ENCODE assay signal across 19 mouse cellular contexts in genomic region chr5:141388451-141388850, GRCm38 (mm10).
DNase-seq lines count a peak whose midpoint lies in the region; ATAC-seq lines count a peak whose summit lies in the region.
"Had no signal": no experiment of that assay in that cellular context is flagged by ENCODE, and none has a peak within 500 bp of the region (broad histone marks: within the 10 kb centered on the region; RNA-seq: fewer than 3 reads in every experiment).

No protein-coding gene starts in this region.

- no peaks in the 10 kb centered on the region for H3K9me3 ChIP-seq in midbrain, embryonic 11.5 days (ENCODE audit: control insufficient read depth, low read length)
- H3K9me3 ChIP-seq in midbrain, embryonic 14.5 days (ENCODE audit: control insufficient read depth, low read length), result no peaks in the 10 kb centered on the region
- H3K9me3 ChIP-seq: embryonic facial prominence, embryonic 15.5 days; forebrain, embryonic 15.5 days; heart, embryonic 13.5 days; hindbrain, embryonic 15.5 days had no signal

- no peak overlapping the region for H3K9ac ChIP-seq in midbrain, embryonic 11.5 days (ENCODE audit: low read length)
- H3K9ac ChIP-seq in midbrain, embryonic 14.5 days (replicated peaks; ENCODE audit: low read length), result no peak overlapping the region
- H3K9ac ChIP-seq: embryonic facial prominence, embryonic 15.5 days; forebrain, embryonic 15.5 days; heart, embryonic 13.5 days; hindbrain, embryonic 15.5 days had no signal

- H3K4me2 ChIP-seq in midbrain, embryonic 11.5 days, result no peak overlapping the region
- no peak overlapping the region for H3K4me2 ChIP-seq in midbrain, embryonic 14.5 days (ENCODE audit: low read length)
- H3K4me2 ChIP-seq: embryonic facial prominence, embryonic 15.5 days; forebrain, embryonic 15.5 days; heart, embryonic 13.5 days; hindbrain, embryonic 15.5 days had no signal

- no peaks in the 10 kb centered on the region for H3K36me3 ChIP-seq in midbrain, embryonic 11.5 days (ENCODE audit: control insufficient read depth, insufficient read depth, low read length)
- H3K36me3 ChIP-seq in midbrain, embryonic 14.5 days (ENCODE audit: control insufficient read depth, insufficient read depth, low read length), result no peaks in the 10 kb centered on the region
- H3K36me3 ChIP-seq: embryonic facial prominence, embryonic 15.5 days; forebrain, embryonic 15.5 days; heart, embryonic 13.5 days; hindbrain, embryonic 15.5 days had no signal

- no peak overlapping the region for H3K4me3 ChIP-seq in midbrain, embryonic 11.5 days (ENCODE audit: low read depth, low read length)
- H3K4me3 ChIP-seq in midbrain, embryonic 14.5 days (replicated peaks; ENCODE audit: low read depth, low read length), result no peak overlapping the region
- H3K4me3 ChIP-seq: embryonic facial prominence, embryonic 15.5 days; erythroblast, embryonic 14.5 days; forebrain, embryonic 15.5 days; heart, embryonic 13.5 days; hindbrain, embryonic 15.5 days had no signal

- intact Hi-C loops in heart, postnatal 10 days (cut with DNase I), result no loop called here
- intact Hi-C loops in left cerebral cortex, postnatal 14 days (cut with DNase I), result no loop called here

- DNase-seq in heart, adult 11 months, result peak; percentile 17
- no peak for DNase-seq in heart, postnatal 10 days
- peak; percentile 83 for DNase-seq in midbrain, embryonic 11.5 days (ENCODE audit: low spot score, missing footprints)
- DNase-seq in midbrain, embryonic 14.5 days, result no peak
- peak; percentile 42 for DNase-seq in retina, embryonic 14.5 days (ENCODE audit: low spot score)
- no peak for DNase-seq in left cerebral cortex, postnatal 14 days (ENCODE audit: low spot score in 2 of 2)
- DNase-seq: adrenal gland, postnatal 10 days; cerebellum, adult 11-12 months; cerebellum, adult 9-10 months; embryo, embryonic 11 days; gastrocnemius, postnatal 14 days; heart, postnatal 4 days; kidney, adult 11 months had no signal

- WGBS in midbrain, embryonic 11.5 days, result 37% methylated on average over 2 of the region's 2 CpGs
- WGBS in midbrain, embryonic 14.5 days, result 37% methylated on average over 2 of the region's 2 CpGs

- H3K27me3 ChIP-seq in midbrain, embryonic 11.5 days (ENCODE audit: control insufficient read depth, insufficient read depth, low read length), result no peaks in the 10 kb centered on the region
- no peaks in the 10 kb centered on the region for H3K27me3 ChIP-seq in midbrain, embryonic 14.5 days (ENCODE audit: control insufficient read depth, insufficient read depth, low read length)
- H3K27me3 ChIP-seq: embryonic facial prominence, embryonic 15.5 days; forebrain, embryonic 15.5 days; heart, embryonic 13.5 days; hindbrain, embryonic 15.5 days had no signal

- ATAC-seq in midbrain, embryonic 11.5 days (ENCODE audit: low FRiP score), result peak; percentile 67
- ATAC-seq in midbrain, embryonic 14.5 days (ENCODE audit: low FRiP score, low TSS enrichment), result no peak
- ATAC-seq: forebrain, embryonic 15.5 days; inflammation-experienced regulatory T-cells, adult 6 months had no signal

- H3K4me1 ChIP-seq in midbrain, embryonic 11.5 days (ENCODE audit: control insufficient read depth, insufficient read depth, low read length), result 0 out of 2 replicates have a peak, but pooled peaks cover 3% of the 10 kb centered on the region
- no peaks in the 10 kb centered on the region for H3K4me1 ChIP-seq in midbrain, embryonic 14.5 days (ENCODE audit: control insufficient read depth, insufficient read depth, low read length)
- H3K4me1 ChIP-seq: embryonic facial prominence, embryonic 15.5 days; forebrain, embryonic 15.5 days; hindbrain, embryonic 15.5 days had no signal

- no peak overlapping the region for H3K27ac ChIP-seq in midbrain, embryonic 11.5 days (ENCODE audit: low read depth, low read length)
- H3K27ac ChIP-seq in midbrain, embryonic 14.5 days (replicated peaks; ENCODE audit: low read depth, low read length), result no peak overlapping the region
- H3K27ac ChIP-seq: embryonic facial prominence, embryonic 15.5 days; forebrain, embryonic 15.5 days; heart, embryonic 13.5 days; hindbrain, embryonic 15.5 days had no signal

Comparison
In these comparisons a context has a peak if more than half of its experiments do, and no peak if none do; other contexts are left out.
1. DNase-seq: peak in heart, adult 11 months (single experiment), midbrain, embryonic 11.5 days (single experiment) and retina, embryonic 14.5 days (single experiment); none in heart, postnatal 10 days (0 of 2), midbrain, embryonic 14.5 days (single experiment) and left cerebral cortex, postnatal 14 days (0 of 2).